Mouse (Mus musculus) C2C12 (cell line): ENCODE data around the gene Zdhhc9. TPM values are rescaled to one million over a fixed set of nuclear protein-coding genes. Genes with fewer than 3 reads are reported as not detected.

Source experiments
- H3K27me3 ChIP-seq: one replicate; pipeline ENCODE4 v1.6.1; 2011; ENCODE audit not compliant: control insufficient read depth, insufficient read depth, insufficient read length
- H3K36me3 ChIP-seq: one replicate; pipeline ENCODE4 v1.6.1; 2011; ENCODE audit not compliant: control insufficient read depth, insufficient read depth
- H3K4me3 ChIP-seq: one replicate; pipeline ENCODE4 v1.5.1; 2011; ENCODE audit warnings: mild to moderate bottlenecking, control low read depth; ENCODE audit not compliant: poor library complexity, insufficient read depth, severe bottlenecking
- H3K79me2 ChIP-seq: one replicate; pipeline ENCODE4 v1.6.1; 2011; ENCODE audit not compliant: control insufficient read depth, insufficient read depth
- H3K79me3 ChIP-seq: one replicate; pipeline ENCODE4 v1.6.1; 2011; ENCODE audit warnings: low read depth, control low read depth
- H3ac ChIP-seq: one replicate; pipeline ENCODE3; 2011; ENCODE audit warnings: low read depth; ENCODE audit not compliant: control insufficient read depth, insufficient read length
- CEBPB ChIP-seq: IDR thresholded peaks from one replicate; pipeline ENCODE4 v1.6.1; 2011; ENCODE audit warnings: low read depth, mild to moderate bottlenecking, control low read depth, moderate library complexity
- CTCF ChIP-seq: IDR thresholded peaks from one replicate; pipeline ENCODE4 v1.5.1; 2011; ENCODE audit not compliant: control insufficient read depth, insufficient read depth, insufficient read length
- FOSL1 ChIP-seq: IDR thresholded peaks from one replicate; pipeline ENCODE4 v1.8.0; 2011; ENCODE audit warnings: mild to moderate bottlenecking, low read length; ENCODE audit not compliant: poor library complexity, insufficient read depth, severe bottlenecking
- MAX ChIP-seq: IDR thresholded peaks from one replicate; pipeline ENCODE4 v1.6.1; 2011; ENCODE audit warnings: mild to moderate bottlenecking, control low read depth
- MYOD1 ChIP-seq: IDR thresholded peaks from one replicate; pipeline ENCODE4 v1.6.1; 2011; ENCODE audit warnings: low read depth; ENCODE audit not compliant: control insufficient read depth, insufficient read length
- MYOG ChIP-seq: IDR thresholded peaks from one replicate; pipeline ENCODE4 v1.6.1; 2011; ENCODE audit not compliant: control insufficient read depth, insufficient read length; ENCODE audit errors: extremely low read depth
- USF1 ChIP-seq: IDR thresholded peaks from one replicate; pipeline ENCODE4 v1.6.1; 2011; ENCODE audit warnings: low read depth, mild to moderate bottlenecking, control low read depth, moderate library complexity
- polyA plus RNA-seq: library from polyadenylated mRNA; unstranded; fragments of >200 nt; fragmentation: generic; extraction: Trizol; gene quantifications from one replicate; pipeline ENCODE4 v1.2.1, GENCODE M21; 2012; ENCODE audit warnings: missing spikeins

The Zdhhc9 gene
- polyA plus RNA-seq, 1 experiment: 5.9 TPM

DNA sequence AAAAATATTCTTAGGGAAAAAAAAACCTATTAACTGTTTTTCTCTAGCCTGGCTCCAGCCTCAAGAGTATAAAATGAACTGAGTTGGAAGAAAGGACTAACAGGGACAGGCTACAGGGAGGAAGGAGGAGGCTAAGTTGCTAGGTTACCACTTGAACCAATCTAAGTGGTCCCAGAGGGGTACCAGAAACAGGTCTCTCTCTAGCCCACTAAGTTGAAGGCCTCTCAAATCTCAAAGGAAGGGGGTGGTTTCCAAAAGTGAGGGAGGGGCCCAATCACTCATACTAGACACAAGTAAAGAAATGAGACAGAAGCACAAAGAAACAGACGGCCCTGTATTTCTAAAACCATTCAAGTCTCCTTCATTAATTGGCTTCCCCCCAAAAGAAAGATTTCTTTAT, 38.8 kb downstream of the Zdhhc9 start:
- Histone ChIP-seq H3K27me3 (no peaks in the 10 kb centered on the region), H3K4me3 (no peak overlapping the region), H3K36me3 (no peaks in the 10 kb centered on the region), H3K79me3 (no peaks in the 10 kb centered on the region), H3K79me2 (no peaks in the 10 kb centered on the region), H3ac (no peak overlapping the region)
- no peak for TF ChIP-seq USF1
- TF ChIP-seq FOSL1: no peak
- no peak for TF ChIP-seq CEBPB
- TF ChIP-seq MAX: no peak

GRCm38 (mm10) chrX:48158229-48158919, 50.3 kb downstream of the Zdhhc9 start:
- Histone ChIP-seq H3K79me2 (no peaks in the 10 kb centered on the region), H3K79me3 (no peaks in the 10 kb centered on the region), H3K4me3 (no peak overlapping the region), H3ac (no peak overlapping the region), H3K36me3 (no peaks in the 10 kb centered on the region), H3K27me3 (no peaks in the 10 kb centered on the region)
- TF ChIP-seq MAX (no peak), USF1 (no peak), MYOD1 (no peak), CEBPB (no peak), FOSL1 (no peak), CTCF (no peak), MYOG (no peak)

DNA sequence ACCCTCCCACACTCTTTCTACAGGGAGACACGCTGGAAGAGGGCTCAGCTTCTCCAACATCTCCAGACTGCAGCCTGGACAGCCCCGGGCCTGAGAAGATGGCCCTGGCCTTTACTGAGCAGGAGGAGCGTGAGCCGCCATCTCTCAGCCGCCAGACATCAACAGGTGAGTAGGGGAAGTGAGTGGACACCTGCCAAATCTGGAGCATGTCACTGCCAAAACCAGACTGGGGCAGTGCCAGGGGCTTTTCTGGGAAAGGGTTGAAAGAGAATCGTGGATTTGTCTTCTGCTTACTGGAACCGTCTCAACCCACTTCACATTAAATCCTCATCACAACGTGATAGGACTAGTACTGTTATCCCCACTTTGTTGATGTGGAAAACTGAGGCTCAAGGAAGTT, 51.3 kb downstream of the Zdhhc9 start:
- no peaks in the 10 kb centered on the region for H3K79me2 ChIP-seq
- no peak for TF ChIP-seq CTCF
- no peak for TF ChIP-seq MYOG
- TF ChIP-seq USF1: no peak
- TF ChIP-seq MAX: no peak
- no peak for TF ChIP-seq FOSL1
- TF ChIP-seq CEBPB: no peak
- H3K27me3 ChIP-seq: no peaks in the 10 kb centered on the region

DNA sequence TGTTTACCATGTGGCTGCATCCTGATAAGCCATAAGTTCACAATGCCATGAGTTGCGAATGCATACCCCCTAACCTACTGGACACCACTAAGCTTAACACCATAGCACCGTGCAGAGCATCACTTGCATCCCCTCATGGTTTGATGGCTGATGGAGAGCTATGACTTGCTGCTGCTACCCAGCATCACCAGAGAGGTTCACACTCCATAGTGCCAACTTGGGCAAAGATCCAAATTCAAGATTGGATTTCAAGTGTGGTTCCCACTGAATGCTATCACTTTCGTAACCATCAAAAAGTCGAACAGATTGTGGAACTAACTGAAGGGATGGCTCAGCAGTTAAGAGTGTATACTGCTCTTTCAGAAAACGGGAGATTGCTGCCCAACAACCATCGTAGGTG, 53.2 kb downstream of the Zdhhc9 start:
- H3K27me3 ChIP-seq: no peaks in the 10 kb centered on the region
- H3K36me3 ChIP-seq: no peaks in the 10 kb centered on the region
- H3K4me3 ChIP-seq: no peak overlapping the region
- no peak overlapping the region for H3ac ChIP-seq
- no peak for TF ChIP-seq USF1
- TF ChIP-seq MYOD1: no peak
- TF ChIP-seq CEBPB: no peak
- TF ChIP-seq MAX: no peak
- no peak for TF ChIP-seq FOSL1
- TF ChIP-seq MYOG: no peak
- TF ChIP-seq CTCF: no peak
- no peaks in the 10 kb centered on the region for H3K79me2 ChIP-seq
- H3K79me3 ChIP-seq: no peaks in the 10 kb centered on the region

More for the DNA sequence above, 51.3 kb downstream of the Zdhhc9 start:
- Histone ChIP-seq H3ac (no peak overlapping the region), H3K4me3 (no peak overlapping the region), H3K79me3 (no peaks in the 10 kb centered on the region), H3K36me3 (no peaks in the 10 kb centered on the region)

DNA sequence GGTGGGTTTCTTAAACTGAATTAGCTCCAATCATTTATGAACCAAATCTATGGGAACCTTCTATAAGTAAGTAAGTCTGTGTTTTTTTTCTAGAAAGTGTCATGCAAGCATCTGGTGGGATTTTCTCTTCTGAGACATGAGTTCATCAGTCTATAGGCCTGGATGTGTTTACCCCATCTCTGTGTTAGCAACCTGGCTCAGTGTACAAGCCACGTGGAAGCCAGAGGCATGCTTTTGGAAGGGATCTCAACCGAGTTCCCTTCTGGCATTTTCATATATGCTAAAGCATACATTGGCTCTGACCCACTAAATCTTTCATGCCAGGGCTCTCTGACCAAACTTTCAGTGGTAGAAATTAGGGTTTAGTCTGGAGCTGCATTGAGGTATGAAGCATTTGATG, 54.7 kb downstream of the Zdhhc9 start:
- Histone ChIP-seq H3K4me3 (no peak overlapping the region), H3K36me3 (no peaks in the 10 kb centered on the region), H3K79me2 (no peaks in the 10 kb centered on the region), H3ac (no peak overlapping the region), H3K79me3 (no peaks in the 10 kb centered on the region), H3K27me3 (no peaks in the 10 kb centered on the region)
- TF ChIP-seq MYOD1 (no peak), FOSL1 (no peak), CTCF (no peak), USF1 (no peak), MAX (no peak), MYOG (no peak), CEBPB (no peak)

DNA sequence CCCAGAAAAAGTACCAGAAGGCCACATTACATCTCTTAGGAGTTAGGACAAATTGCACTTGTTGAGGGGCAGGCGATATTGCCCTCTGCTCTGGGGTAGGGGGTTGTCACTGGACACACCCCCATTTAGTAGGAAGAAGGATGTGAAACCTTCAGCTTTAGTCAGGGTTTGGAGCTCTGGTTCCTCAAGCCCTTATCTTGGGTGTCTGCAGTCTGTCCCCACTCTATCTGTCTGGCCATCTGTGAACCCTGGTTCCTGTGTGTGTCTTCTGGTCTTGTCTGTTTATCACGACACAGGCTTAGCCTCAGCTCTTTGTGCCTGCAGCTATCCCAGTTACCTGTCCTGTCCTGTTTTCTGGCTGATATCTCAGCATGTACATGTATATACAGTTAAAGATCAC, 55.3 kb downstream of the Zdhhc9 start:
- Histone ChIP-seq H3K27me3 (no peaks in the 10 kb centered on the region), H3K4me3 (no peak overlapping the region), H3K79me3 (no peaks in the 10 kb centered on the region), H3K79me2 (no peaks in the 10 kb centered on the region), H3ac (no peak overlapping the region), H3K36me3 (no peaks in the 10 kb centered on the region)
- no peak for TF ChIP-seq FOSL1
- no peak for TF ChIP-seq CEBPB
- no peak for TF ChIP-seq MYOD1
- no peak for TF ChIP-seq MYOG
- TF ChIP-seq MAX: no peak
- TF ChIP-seq USF1: no peak
- TF ChIP-seq CTCF: no peak
